Mouse (Mus musculus): Measurements from ENCODE around the gene Gm20481. TPM values are rescaled to one million over a fixed set of nuclear protein-coding genes. Genes with fewer than 3 reads are reported as not detected.
"Not testable (repeated sequence)": the region's sequence is repeated elsewhere in the genome, so short reads cannot be mapped to it uniquely, and the experiment has no call there.

Gm20481 gene
- polyA plus RNA-seq, 1 experiment from 2014 or later: not detected

- H3K27me3 ChIP-seq (ENCODE audit: poor library complexity, severe bottlenecking); H3K27ac ChIP-seq; DNase-seq (ENCODE audit: extremely low spot score, low spot score); H3K4me3 ChIP-seq; H3K9me3 ChIP-seq: not testable (repeated sequence)
- WGBS: 95% methylated on average over 4 of the region's 4 CpGs
- peaks cover 83% of the 10 kb centered on the region for H3K36me3 ChIP-seq (replicated peaks)
- peaks cover 36% of the 10 kb centered on the region for H3K4me1 ChIP-seq
These were observed 25.5 kb downstream of the Gm20481 start for GRCm38 (mm10) chr17:34995192-34995591.

GRCm38 (mm10) chr17:34995927-34996326 is 26.2 kb downstream of the Gm20481 start:
- not testable (repeated sequence) for H3K27me3 ChIP-seq (ENCODE audit: poor library complexity, severe bottlenecking); H3K9me3 ChIP-seq; DNase-seq (ENCODE audit: extremely low spot score, low spot score); H3K27ac ChIP-seq
- Histone ChIP-seq H3K4me1 (peaks cover 41% of the 10 kb centered on the region), H3K36me3 (replicated peaks) (peaks cover 76% of the 10 kb centered on the region), H3K4me3 (peak overlapping the region; percentile 12; the same call in 1 of the 2 replicates)
- 94% methylated on average over 4 of the region's 4 CpGs for WGBS

GRCm38 (mm10) chr17:34996411-34997141 is 26.9 kb downstream of the Gm20481 start:
- Histone ChIP-seq H3K9me3 (0 out of 2 replicates have a peak, but pooled peaks cover 2% of the 10 kb centered on the region), H3K4me3 (peak overlapping the region; percentile 3; the same call in 1 of the 2 replicates), H3K27ac (no peak overlapping the region), H3K27me3 (ENCODE audit: poor library complexity, severe bottlenecking) (no peaks in the 10 kb centered on the region), H3K36me3 (replicated peaks) (peaks cover 69% of the 10 kb centered on the region), H3K4me1 (peaks cover 46% of the 10 kb centered on the region)
- DNase-seq (ENCODE audit: extremely low spot score, low spot score): no peak
- 94% methylated on average over 13 of the region's 14 CpGs for WGBS

GRCm38 (mm10) chr17:34997142-34997483 is 27.4 kb downstream of the Gm20481 start:
- peaks cover 51% of the 10 kb centered on the region for H3K4me1 ChIP-seq
- 0 out of 2 replicates have a peak, but pooled peaks cover 2% of the 10 kb centered on the region for H3K9me3 ChIP-seq
- no peak overlapping the region for H3K27ac ChIP-seq
- no peaks in the 10 kb centered on the region for H3K27me3 ChIP-seq (ENCODE audit: poor library complexity, severe bottlenecking)
- DNase-seq (ENCODE audit: extremely low spot score, low spot score): no peak
- H3K36me3 ChIP-seq (replicated peaks): peaks cover 64% of the 10 kb centered on the region
- H3K4me3 ChIP-seq: peak overlapping the region; percentile 3; the same call in 1 of the 2 replicates
- WGBS: 91% methylated on average over 5 of the region's 5 CpGs

GRCm38 (mm10) chr17:34998526-34999430 is 29.1 kb downstream of the Gm20481 start:
- 0 out of 2 replicates have a peak, but pooled peaks cover 2% of the 10 kb centered on the region for H3K9me3 ChIP-seq
- H3K4me1 ChIP-seq: peaks cover 67% of the 10 kb centered on the region
- H3K36me3 ChIP-seq (replicated peaks): peaks cover 62% of the 10 kb centered on the region
- H3K27ac ChIP-seq: peak overlapping the region; percentile 94
- no peak for DNase-seq (ENCODE audit: extremely low spot score, low spot score)
- 96% methylated on average over 15 of the region's 15 CpGs for WGBS
- peak overlapping the region; percentile 74 for H3K4me3 ChIP-seq
- no peaks in the 10 kb centered on the region for H3K27me3 ChIP-seq (ENCODE audit: poor library complexity, severe bottlenecking)

GRCm38 (mm10) chr17:34999871-35000716 is 30.4 kb downstream of the Gm20481 start:
- H3K4me1 ChIP-seq: peaks cover 67% of the 10 kb centered on the region
- peak overlapping the region; percentile 74 for H3K4me3 ChIP-seq
- H3K9me3 ChIP-seq; H3K27me3 ChIP-seq (ENCODE audit: poor library complexity, severe bottlenecking): not testable (repeated sequence)
- peak; percentile 53 for DNase-seq (ENCODE audit: extremely low spot score, low spot score)
- H3K36me3 ChIP-seq (replicated peaks): peaks cover 67% of the 10 kb centered on the region
- WGBS: 31% methylated on average over 30 of the region's 32 CpGs
- peak overlapping the region; percentile 94 for H3K27ac ChIP-seq

- H3K9me3 ChIP-seq: 0 out of 2 replicates have a peak, but pooled peaks cover 1% of the 10 kb centered on the region
- H3K4me1 ChIP-seq: peaks cover 67% of the 10 kb centered on the region
- no peaks in the 10 kb centered on the region for H3K27me3 ChIP-seq (ENCODE audit: poor library complexity, severe bottlenecking)
- under 1% methylated on average over 80 of the region's 83 CpGs for WGBS
- H3K27ac ChIP-seq: peak within 1 kb of the TSS; percentile 94
- H3K36me3 ChIP-seq (replicated peaks): peaks cover 69% of the 10 kb centered on the region
- peak; percentile 95 for DNase-seq (ENCODE audit: extremely low spot score, low spot score)
- peak within 1 kb of the TSS; percentile 74 for H3K4me3 ChIP-seq
These were observed 31.2 kb downstream of the Gm20481 start, which contains the start of gene Vars for GRCm38 (mm10) chr17:35000717-35001451. Gene Vars (plus strand): TSS chr17:35000987.

GRCm38 (mm10) chr17:35001452-35002152 is 31.9 kb downstream of the Gm20481 start:
- Histone ChIP-seq H3K4me1 (peaks cover 65% of the 10 kb centered on the region), H3K36me3 (replicated peaks) (peaks cover 70% of the 10 kb centered on the region)

GRCm38 (mm10) chr17:35002153-35002865 is 32.6 kb downstream of the Gm20481 start:
- 21% methylated on average over 12 of the region's 12 CpGs for WGBS
- peaks cover 70% of the 10 kb centered on the region for H3K36me3 ChIP-seq (replicated peaks)
- peaks cover 58% of the 10 kb centered on the region for H3K4me1 ChIP-seq

More at GRCm38 (mm10) chr17:35001452-35002152, 31.9 kb downstream of the Gm20481 start:
- Histone ChIP-seq H3K4me3 (peak overlapping the region; percentile 74), H3K9me3 (0 out of 2 replicates have a peak, but pooled peaks cover 2% of the 10 kb centered on the region), H3K27ac (peak overlapping the region; percentile 94), H3K27me3 (ENCODE audit: poor library complexity, severe bottlenecking) (no peaks in the 10 kb centered on the region)
- WGBS: 1% methylated on average over 35 of the region's 35 CpGs
- DNase-seq (ENCODE audit: extremely low spot score, low spot score): no peak

GRCm38 (mm10) chr17:35003022-35003838 is 33.5 kb downstream of the Gm20481 start:
- 82% methylated on average over 9 of the region's 9 CpGs for WGBS
- Histone ChIP-seq H3K4me1 (peaks cover 50% of the 10 kb centered on the region), H3K36me3 (replicated peaks) (peaks cover 70% of the 10 kb centered on the region), H3K9me3 (0 out of 2 replicates have a peak, but pooled peaks cover 3% of the 10 kb centered on the region), H3K27me3 (ENCODE audit: poor library complexity, severe bottlenecking) (no peaks in the 10 kb centered on the region), H3K27ac (no peak overlapping the region), H3K4me3 (peak overlapping the region; percentile 74)
- DNase-seq (ENCODE audit: extremely low spot score, low spot score): no peak

More at GRCm38 (mm10) chr17:35002153-35002865, 32.6 kb downstream of the Gm20481 start:
- Histone ChIP-seq H3K9me3 (0 out of 2 replicates have a peak, but pooled peaks cover 3% of the 10 kb centered on the region), H3K27me3 (ENCODE audit: poor library complexity, severe bottlenecking) (no peaks in the 10 kb centered on the region), H3K27ac (peak overlapping the region; percentile 94), H3K4me3 (peak overlapping the region; percentile 74)
- no peak for DNase-seq (ENCODE audit: extremely low spot score, low spot score)

All from forebrain, embryonic 10.5 days (tissue).